Mouse (Mus musculus) heart, postnatal 0 days (tissue): ENCODE results near the gene Chtf18. TPM values are rescaled to one million over a fixed set of nuclear protein-coding genes. Genes with fewer than 3 reads are reported as not detected.

Source experiments
- ATAC-seq: fragments of 200-750 bp; cut with Nextera tagmentation; 2 replicates; pipeline ENCODE4 v1.8.0; 2017; ENCODE audit warnings: low read depth, moderate number of reproducible peaks, moderate library complexity; ENCODE audit not compliant: insufficient read depth
- DNase-seq: peaks from one replicate; pipeline ENCODE4 v3.0.0-alpha.2; 2016; ENCODE audit warnings: low spot score
- H3K27ac ChIP-seq: fragments of 300-500 bp; sonication (generic); 2 replicates; pipeline ENCODE4 v1.5.1; 2014; ENCODE audit warnings: low read depth, mild to moderate bottlenecking
- H3K27me3 ChIP-seq: fragments of 300-500 bp; sonication (generic); 2 replicates; pipeline ENCODE4 v1.6.1; 2014; ENCODE audit warnings: low read length, mixed read lengths; ENCODE audit not compliant: control insufficient read depth, insufficient read depth
- H3K36me3 ChIP-seq: fragments of 300-500 bp; sonication (generic); replicated peaks from 2 replicates; pipeline ENCODE4 v1.6.1; 2014; ENCODE audit warnings: low read length, mixed read lengths; ENCODE audit not compliant: control insufficient read depth, insufficient read depth
- H3K4me1 ChIP-seq: fragments of 300-500 bp; sonication (generic); 2 replicates; pipeline ENCODE4 v1.6.1; 2014; ENCODE audit warnings: antibody characterized with exemption; ENCODE audit not compliant: control insufficient read depth, insufficient read depth
- H3K4me2 ChIP-seq: fragments of 300-500 bp; sonication (generic); 2 replicates; pipeline ENCODE4 v1.6.1; 2014; ENCODE audit warnings: low read depth, mild to moderate bottlenecking, low read length, moderate library complexity
- H3K4me3 ChIP-seq: fragments of 300-500 bp; sonication (generic); 2 replicates; pipeline ENCODE4 v1.5.1; 2014; ENCODE audit warnings: low read depth, low read length
- H3K9ac ChIP-seq: fragments of 300-500 bp; sonication (generic); replicated peaks from 2 replicates; pipeline ENCODE4 v1.6.1; 2014; ENCODE audit warnings: low read depth, low read length, mixed read lengths
- H3K9me3 ChIP-seq: fragments of 300-500 bp; sonication (generic); replicated peaks from 2 replicates; pipeline ENCODE4 v1.6.1; 2016; ENCODE audit warnings: low read length; ENCODE audit not compliant: control insufficient read depth
- CTCF ChIP-seq: IDR thresholded peaks from 2 replicates; pipeline ENCODE4 v1.5.1; 2016; ENCODE audit warnings: antibody characterized with exemption, control low read depth, low read depth
- EP300 ChIP-seq: IDR thresholded peaks from 2 replicates; pipeline ENCODE4 v1.6.1; 2016; ENCODE audit warnings: antibody characterized with exemption, low read depth
- WGBS: fragments of 180-500 bp; shearing (Covaris S2); extraction: QIAGEN DNeasy Blood & Tissue Kit; methylation state at CpG from one replicate; pipeline ENCODE4 v1.1.7; 2014; 5-methylcytosine and 5-hydroxymethylcytosine counted together
- polyA plus RNA-seq: library from polyadenylated mRNA; unstranded; fragments of >200 nt; fragmentation: Nextera tagmentation; extraction: Ambion mirVana; gene quantifications from 2 replicates; pipeline ENCODE4 v1.2.1, GENCODE M21; 2015
- total RNA-seq: library from RNA; depleted of rRNA; stranded (reverse); fragments of >200 nt; gene quantifications from 2 replicates; pipeline ENCODE4 v1.2.3, GENCODE M21; 2014; ENCODE audit warnings: low replicate concordance; rRNA removed

The Chtf18 gene
- total RNA-seq (9.1 and 10.8 TPM in 2 replicates), polyA plus RNA-seq (3.9 and 4.1 TPM in 2 replicates)

DNA sequence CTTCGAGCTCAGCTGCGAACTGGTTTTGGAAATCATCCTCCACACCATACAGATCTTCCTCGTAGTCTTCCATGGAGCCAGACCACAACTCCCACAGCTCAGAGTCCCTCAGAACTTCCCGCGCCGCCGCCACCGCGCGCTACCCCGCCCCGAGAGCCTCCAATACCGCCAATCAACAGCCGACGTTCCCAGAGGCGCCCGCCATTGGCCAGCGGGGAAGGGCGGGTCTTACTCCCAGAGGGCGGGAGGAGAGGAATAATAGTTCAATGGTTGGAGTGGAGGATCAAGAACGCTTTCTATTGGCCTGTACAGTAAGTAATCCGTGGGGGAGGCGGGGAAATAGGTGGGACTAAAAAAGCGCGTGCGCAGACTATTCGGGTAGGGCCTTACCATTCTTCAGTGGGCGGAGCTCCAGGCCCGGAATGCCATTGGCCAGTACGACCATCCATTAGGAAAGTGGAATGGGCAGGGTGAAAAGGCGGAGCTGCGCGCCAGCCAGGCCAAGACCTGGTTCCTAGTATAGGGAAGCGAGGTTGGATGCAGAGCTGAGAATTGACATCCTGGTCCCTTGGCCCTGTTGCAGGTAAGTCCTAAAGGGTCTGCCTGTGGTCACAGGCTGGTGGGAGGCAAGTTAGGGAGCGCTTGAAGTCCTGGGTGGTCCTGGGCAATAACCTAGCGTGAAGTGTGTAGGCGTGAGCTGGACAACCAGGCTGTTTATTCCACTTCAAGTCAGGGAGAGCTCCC lies at the start of gene Chtf18, which contains the start of gene Rpusd1:
Gene Chtf18, minus strand, starts transcription at position 155 of the 744 bp plus-strand sequence.
Gene Rpusd1, plus strand, starts transcription at position 406 of the 744 bp plus-strand sequence.
- Histone ChIP-seq H3K36me3 (peaks cover 1% of the 10 kb centered on the region; the same call in 1 of the 2 replicates), H3K4me2 (peak within 1 kb of the TSS; percentile 97), H3K4me1 (peaks cover 16% of the 10 kb centered on the region), H3K27ac (peak within 1 kb of the TSS; percentile 40; the same call in 1 of the 2 replicates), H3K9me3 (no peaks in the 10 kb centered on the region), H3K4me3 (peak within 1 kb of the TSS; percentile 61), H3K27me3 (no peaks in the 10 kb centered on the region), H3K9ac (peak within 1 kb of the TSS; percentile 78)
- DNase-seq (peak; percentile 100), ATAC-seq (peak; percentile 98)
- no peak for TF ChIP-seq CTCF
- no peak for TF ChIP-seq EP300
- WGBS, result under 1% methylated on average over 37 of the region's 37 CpGs

DNA sequence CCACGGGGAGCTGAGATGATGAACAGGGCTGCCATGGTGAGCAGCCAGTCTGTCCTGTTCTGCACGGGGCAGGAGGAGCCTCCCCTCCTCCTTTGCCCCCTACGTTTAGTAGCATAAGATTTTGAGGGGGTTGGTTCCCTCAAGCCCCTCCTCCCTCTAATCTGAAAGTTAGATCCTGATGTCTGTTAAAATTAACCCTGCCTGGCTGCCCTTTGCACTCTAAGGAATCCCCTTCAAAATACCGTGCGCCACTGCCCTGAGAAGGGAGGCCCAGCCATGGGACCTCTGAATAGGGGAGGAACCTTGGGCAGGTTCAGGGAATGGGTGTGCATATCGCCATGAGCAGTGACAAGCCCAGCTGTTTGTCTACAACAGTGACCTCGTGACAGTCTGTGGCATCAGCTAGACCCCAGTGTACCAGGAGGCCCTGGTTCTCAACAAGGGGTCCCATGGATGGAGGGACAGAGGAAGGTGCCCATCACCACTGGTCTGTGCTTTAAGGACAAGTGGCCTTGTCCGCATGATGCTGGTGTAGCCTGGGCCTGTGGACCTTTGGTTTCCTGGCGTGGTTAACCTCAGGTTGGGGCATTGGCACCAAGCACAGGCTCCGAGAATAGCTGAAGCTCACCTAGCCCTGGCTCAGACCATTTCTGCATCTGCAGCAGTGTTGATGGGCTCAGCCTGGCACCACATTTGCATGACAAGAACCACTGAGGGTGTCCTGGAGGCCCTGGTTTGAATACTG lies 48.3 kb upstream of the Chtf18 start:
- 79% methylated on average over 10 of the region's 10 CpGs for WGBS

DNA sequence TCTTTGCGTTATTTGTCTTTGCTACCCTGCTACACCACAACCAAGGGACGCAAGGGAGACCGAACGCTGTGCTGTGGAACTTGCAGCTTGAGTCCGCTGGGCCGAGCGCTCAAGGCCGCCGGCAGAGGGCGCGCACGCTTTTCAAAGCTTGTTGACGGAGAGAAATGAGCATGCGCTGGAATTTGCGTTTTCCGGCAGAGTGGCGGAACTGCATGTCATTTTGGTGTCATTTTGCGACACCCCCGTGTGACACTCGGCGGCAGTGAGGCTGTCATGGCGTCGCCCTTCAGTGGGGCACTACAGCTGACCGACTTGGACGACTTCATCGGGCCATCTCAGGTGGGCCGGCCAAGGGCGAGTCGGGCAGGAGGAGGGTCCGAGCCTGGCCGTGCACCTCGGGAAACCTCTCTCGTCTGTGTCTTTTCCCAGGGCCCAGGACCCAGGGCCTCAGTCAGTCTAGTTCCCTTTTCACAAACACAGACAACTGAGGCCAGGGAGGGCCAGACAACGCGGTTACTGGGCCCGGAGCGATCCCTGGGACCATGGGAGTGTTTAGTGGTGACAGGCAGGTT lies 46.4 kb upstream of the Chtf18 start, which contains the start of gene Narfl:
Gene Narfl, plus strand, starts transcription at position 228 of the 572 bp plus-strand sequence.
- peaks cover 6% of the 10 kb centered on the region for H3K4me1 ChIP-seq
- under 1% methylated on average over 37 of the region's 37 CpGs for WGBS
- H3K4me2 ChIP-seq, result peak within 1 kb of the TSS; percentile 85
- peak; percentile 94 for DNase-seq
- TF ChIP-seq EP300, result peak; percentile 54; the same call in 1 of the 2 replicates
- peak; percentile 98 for TF ChIP-seq CTCF
- peak; percentile 92 for ATAC-seq
- H3K9ac ChIP-seq, result peak within 1 kb of the TSS; percentile 86
- H3K36me3 ChIP-seq, result peaks cover 20% of the 10 kb centered on the region
- peak within 1 kb of the TSS; percentile 63; the same call in 1 of the 2 replicates for H3K27ac ChIP-seq
- H3K27me3 ChIP-seq, result no peaks in the 10 kb centered on the region
- no peaks in the 10 kb centered on the region for H3K9me3 ChIP-seq
- H3K4me3 ChIP-seq, result peak within 1 kb of the TSS; percentile 82

More for the DNA sequence above, 48.3 kb upstream of the Chtf18 start:
- H3K4me2 ChIP-seq, result no peak overlapping the region
- no peak overlapping the region for H3K4me3 ChIP-seq
- peaks cover 38% of the 10 kb centered on the region for H3K36me3 ChIP-seq
- DNase-seq (no peak), ATAC-seq (no peak)
- H3K27ac ChIP-seq, result no peak overlapping the region
- no peak for TF ChIP-seq CTCF
- TF ChIP-seq EP300, result no peak
- no peaks in the 10 kb centered on the region for H3K9me3 ChIP-seq
- peaks cover 6% of the 10 kb centered on the region for H3K4me1 ChIP-seq
- no peaks in the 10 kb centered on the region for H3K27me3 ChIP-seq
- no peak overlapping the region for H3K9ac ChIP-seq

DNA sequence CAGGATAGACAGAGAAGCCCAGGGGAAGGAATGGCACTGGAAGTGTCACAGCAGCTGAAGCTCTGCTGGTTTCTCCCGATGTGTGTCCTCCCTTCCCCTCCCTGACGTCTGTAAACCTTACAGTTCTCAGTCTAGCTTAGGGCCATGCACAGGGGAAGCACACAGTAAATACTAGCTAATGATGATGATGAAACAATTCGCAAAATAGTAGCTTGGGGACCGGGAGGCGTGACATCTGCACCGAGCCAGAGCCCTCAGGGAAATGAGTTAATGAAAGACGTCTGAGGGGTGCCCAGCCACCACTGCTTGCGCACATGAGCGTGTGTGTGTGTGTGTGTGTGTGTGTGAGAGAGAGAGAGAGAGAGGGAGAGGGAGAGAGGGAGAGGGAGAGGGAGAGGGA lies 42.1 kb upstream of the Chtf18 start:
- no peak for TF ChIP-seq CTCF
- no peak for TF ChIP-seq EP300
- no peak overlapping the region for H3K4me3 ChIP-seq
- no peaks in the 10 kb centered on the region for H3K27me3 ChIP-seq
- no peak overlapping the region for H3K9ac ChIP-seq
- no peak overlapping the region for H3K4me2 ChIP-seq
- no peak overlapping the region for H3K27ac ChIP-seq
- H3K4me1 ChIP-seq, result peaks cover 3% of the 10 kb centered on the region
- ATAC-seq, result no peak
- no peaks in the 10 kb centered on the region for H3K36me3 ChIP-seq
- H3K9me3 ChIP-seq, result no peaks in the 10 kb centered on the region
- no peak for DNase-seq
- WGBS, result 49% methylated on average over 9 of the region's 9 CpGs

DNA sequence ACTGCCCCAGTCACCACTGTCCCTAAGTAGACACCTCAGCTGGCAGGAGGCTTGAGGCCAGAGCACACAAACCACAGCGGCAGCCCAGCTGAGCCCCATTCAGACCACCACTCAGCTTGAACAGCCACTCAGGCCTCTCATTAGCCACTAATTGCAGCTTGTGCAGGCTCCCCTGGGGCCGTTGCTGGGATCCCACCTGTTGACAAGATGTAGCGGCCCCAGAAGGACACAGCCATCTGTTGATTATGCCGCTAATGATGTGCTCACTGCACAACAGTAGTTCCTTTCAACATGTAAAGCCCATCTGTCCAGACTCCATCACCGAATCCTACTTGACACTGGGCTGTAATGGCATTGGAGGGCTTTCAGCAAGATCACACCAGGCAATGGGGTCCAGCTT lies 38.7 kb upstream of the Chtf18 start:
- Histone ChIP-seq H3K4me2 (no peak overlapping the region), H3K4me1 (no peaks in the 10 kb centered on the region), H3K9me3 (no peaks in the 10 kb centered on the region), H3K4me3 (no peak overlapping the region), H3K36me3 (no peaks in the 10 kb centered on the region), H3K9ac (no peak overlapping the region), H3K27ac (no peak overlapping the region), H3K27me3 (no peaks in the 10 kb centered on the region)
- no peak for TF ChIP-seq CTCF
- no peak for TF ChIP-seq EP300
- no peak for ATAC-seq
- no peak for DNase-seq
- WGBS, result 60% methylated on average over 5 of the region's 5 CpGs
